Mouse (Mus musculus): ENCODE results near the gene Rnf146.
"Not testable (repeated sequence)": the region's sequence is repeated elsewhere in the genome, so short reads cannot be mapped to it uniquely, and the experiment has no call there.

The Rnf146 gene

DNA sequence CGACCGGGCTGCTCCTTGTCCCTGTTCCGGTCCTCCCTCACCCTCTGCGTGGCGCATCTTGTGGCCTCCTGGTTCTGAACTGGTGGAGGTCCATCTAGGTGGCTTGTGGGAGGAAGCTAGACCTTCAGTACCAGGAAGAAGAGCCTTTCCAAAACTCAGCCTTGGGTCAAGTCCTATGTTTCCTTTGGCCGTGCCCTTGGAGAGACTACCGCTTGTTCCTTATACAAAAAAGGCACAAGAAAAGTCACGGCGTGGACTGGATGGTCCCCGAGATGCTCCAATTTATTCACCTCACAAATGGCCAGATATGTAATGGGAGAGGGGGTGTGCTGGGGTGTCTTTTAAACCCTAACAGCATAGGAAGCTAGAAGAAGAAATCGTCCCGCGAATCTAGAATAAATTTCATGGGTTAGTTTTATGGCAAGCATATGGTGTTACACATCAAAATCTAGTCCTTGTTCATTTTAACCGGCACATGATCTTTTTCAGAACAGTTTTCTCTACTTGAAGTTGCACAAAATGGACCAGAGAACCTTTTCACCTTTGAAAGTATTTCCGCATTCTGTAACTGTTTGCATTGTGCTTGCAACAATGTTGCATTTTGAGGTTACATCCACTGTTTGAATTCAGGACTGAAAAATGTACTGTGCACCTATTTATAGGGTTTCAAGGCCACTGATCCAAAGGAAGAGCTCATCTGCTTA lies at the start of gene Rnf146:
TSS of gene Rnf146 (minus strand) at position 246 of the 704 bp plus-strand sequence.
- no peak for DNase-seq (ENCODE audit: low spot score in 2 of 2)

GRCm38 (mm10) chr10:29402656-29403268 lies 40.5 kb upstream of the Rnf146 start:
- DNase-seq (ENCODE audit: low spot score in 2 of 2), result no peak

- not testable (repeated sequence) for DNase-seq (ENCODE audit: low spot score in 2 of 2)
Measured at GRCm38 (mm10) chr10:29394890-29395289, 32.6 kb upstream of the Rnf146 start.

DNA sequence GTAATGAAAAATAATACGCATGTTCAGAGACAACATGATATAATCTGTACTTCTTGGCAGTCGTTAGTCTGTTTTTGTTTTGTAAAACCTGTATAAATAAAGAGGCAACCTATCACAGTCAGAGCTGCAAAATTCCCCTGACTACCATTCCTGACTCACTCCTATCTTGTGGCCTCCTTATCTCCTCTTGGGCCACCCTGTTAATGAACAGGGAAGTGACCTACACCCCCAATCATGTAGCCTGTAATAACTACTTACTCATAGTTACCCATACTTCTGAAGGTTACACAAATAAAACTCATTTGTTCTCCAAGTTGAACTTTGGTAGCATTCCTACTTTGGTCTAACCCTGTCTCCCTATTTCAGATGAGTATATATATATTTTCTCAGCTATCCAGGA lies 19.3 kb upstream of the Rnf146 start:
- DNase-seq (ENCODE audit: low spot score in 2 of 2), result no peak

- DNase-seq (ENCODE audit: low spot score in 2 of 2), result no peak
Measured at GRCm38 (mm10) chr10:29374065-29374464, 11.8 kb upstream of the Rnf146 start.

- peak; percentile 85 to 88 for DNase-seq (ENCODE audit: low spot score in 2 of 2)
Measured at GRCm38 (mm10) chr10:29361464-29362196, 612 bp downstream of the Rnf146 start.

GRCm38 (mm10) chr10:29361095-29361463 lies 1.2 kb downstream of the Rnf146 start:
- no peak for DNase-seq (ENCODE audit: low spot score in 2 of 2)

DNA sequence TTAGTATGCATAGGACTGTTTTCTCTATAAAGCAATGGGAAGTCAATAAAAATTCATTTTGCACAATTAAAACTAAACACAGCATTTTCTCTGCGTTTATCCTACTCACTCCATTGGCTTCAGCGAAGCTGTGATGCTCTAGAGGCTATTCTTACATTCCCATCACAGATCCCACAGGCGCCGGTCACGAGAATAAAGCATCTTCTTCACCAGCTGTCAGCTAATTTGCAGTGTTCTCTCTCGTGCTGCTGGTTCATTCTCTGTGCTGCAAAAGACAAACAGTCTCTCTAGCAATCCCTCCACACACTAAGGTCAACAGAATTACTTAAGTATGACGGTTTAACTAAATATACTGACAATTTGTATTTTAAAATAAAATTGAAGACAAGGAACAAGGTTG lies 8.1 kb downstream of the Rnf146 start:
- DNase-seq (ENCODE audit: low spot score in 2 of 2), result no peak

DNA sequence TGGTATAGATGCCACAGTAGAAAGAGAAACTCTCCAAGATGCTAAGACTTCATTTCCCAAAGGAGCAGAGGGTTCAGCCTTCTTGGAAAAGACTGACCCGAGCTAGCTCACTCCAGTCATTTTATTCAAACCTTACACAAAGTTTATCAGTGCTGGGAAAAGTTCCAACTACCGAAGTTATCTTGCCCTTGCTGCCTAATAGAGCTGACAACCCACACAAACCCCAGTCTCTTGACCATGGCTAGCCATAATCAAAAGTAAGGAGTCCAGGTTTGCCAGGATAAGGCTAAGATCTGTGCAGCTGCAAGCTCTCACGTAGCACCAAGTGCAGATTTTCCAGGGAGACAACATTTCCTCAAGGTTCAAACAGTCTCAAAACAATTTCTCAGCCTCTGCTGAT lies 9.7 kb downstream of the Rnf146 start:
- DNase-seq (ENCODE audit: low spot score in 2 of 2), result no peak

DNA sequence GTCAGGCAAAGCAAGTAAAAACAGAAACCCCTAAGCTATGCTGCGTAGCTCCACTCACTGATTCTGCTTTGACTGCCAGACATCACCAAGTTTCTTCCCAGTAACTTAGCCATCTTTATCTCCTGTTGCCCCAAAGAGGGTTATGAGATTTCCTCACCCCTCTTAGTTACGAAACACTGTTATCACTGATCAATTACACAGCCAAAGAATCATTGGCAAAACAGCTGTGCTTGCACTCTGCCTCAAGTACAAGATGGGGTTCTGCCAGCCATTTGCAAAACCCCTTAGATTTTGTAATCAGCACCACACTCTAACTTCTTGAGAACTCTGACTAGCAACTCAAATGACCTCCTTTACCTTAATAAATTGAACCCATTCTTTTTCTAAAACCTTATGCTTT lies 10.8 kb downstream of the Rnf146 start:
- DNase-seq (ENCODE audit: low spot score in 2 of 2), result no peak

DNA sequence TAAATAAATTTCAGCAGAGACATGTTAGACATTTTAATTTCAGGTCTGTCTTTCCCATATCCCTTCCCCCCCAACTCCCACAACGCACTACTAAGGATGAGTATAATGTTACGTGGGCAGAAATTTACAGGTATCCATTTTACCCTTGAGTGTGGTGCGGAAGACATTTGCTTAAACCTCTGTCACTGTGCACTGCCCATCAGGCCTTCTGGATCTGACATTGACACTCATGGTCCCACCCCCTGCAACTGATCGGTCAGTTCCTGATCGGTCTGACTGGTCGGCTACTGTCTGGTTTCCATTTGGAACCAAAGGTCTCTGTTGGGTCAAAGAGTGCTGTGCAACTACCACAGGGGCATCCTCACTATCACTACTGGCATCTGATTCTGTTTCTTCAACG lies 15.6 kb downstream of the Rnf146 start:
- no peak for DNase-seq (ENCODE audit: low spot score in 2 of 2)

DNA sequence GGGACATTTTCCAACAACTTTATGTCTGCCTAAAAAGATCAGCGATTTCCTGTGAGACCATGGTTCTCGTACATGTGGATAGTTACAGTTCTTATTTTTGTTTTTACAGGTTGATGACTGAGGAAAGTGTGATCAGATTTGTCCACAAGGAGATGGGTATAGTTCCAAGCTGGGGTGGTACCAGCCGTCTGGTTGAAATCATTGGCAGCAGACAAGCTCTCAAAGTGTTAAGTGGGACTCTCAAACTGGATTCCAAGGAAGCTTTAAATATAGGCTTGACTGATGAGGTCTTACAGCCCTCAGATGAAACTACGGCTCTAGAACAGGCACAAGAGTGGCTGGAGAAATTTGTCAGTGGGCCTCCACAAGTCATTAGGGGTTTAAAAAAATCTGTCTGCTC lies 18.0 kb downstream of the Rnf146 start:
- DNase-seq (ENCODE audit: low spot score in 2 of 2), result no peak

DNA sequence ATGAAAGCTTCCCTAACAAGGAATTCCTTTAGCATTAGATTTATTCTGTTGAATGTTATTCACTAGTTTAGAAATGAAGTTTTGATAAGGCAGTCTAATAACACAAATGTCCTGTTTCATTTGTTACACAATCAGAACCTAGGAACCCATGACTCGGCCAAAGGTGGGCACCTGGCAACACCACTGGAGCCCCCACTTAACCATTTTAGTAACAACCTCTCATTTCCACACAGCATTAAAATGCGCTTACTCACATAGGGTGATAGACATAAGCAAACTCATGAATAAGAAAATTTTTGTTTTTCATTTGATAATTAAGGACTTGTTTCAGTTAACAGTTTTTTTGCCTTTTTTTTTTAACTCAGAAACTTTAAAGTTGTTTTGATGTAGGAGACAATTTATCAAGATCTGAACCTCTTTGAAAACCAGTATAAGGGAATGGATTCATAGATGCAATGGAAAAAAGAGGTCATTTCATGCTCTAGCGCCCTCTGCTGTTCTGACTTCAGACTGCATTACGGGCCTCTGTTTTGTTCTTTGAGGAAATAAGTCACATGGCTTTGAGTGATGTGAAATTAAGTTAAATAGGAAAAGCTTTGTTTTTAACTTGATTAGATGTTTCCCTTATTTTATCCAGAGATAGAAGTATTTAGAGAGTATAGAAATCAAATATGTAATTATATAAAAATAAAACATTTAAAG lies 23.7 kb downstream of the Rnf146 start:
- DNase-seq (ENCODE audit: low spot score in 2 of 2), result no peak

DNA sequence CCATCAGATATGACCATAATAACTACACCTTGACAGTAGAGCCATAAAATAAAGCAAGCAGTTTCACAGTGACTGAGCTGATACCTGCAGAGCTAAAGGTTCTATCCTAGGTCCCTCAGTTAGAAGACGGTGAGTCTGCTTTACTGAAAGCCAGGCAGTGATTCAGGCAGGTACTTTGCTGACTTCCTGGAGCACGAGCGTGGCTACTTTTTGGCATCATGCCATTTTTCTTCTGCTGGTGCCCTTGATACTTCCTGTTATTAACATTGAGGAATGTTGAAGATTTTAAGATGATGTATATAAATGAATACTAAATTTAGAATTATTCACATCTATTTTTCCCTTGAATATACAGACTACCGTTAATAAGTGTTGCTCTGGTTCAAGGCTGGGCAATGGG lies 28.4 kb downstream of the Rnf146 start:
- DNase-seq (ENCODE audit: low spot score in 2 of 2), result no peak

- no peak for DNase-seq (ENCODE audit: low spot score in 2 of 2)
Measured at GRCm38 (mm10) chr10:29324817-29325216, 37.4 kb downstream of the Rnf146 start.

DNA sequence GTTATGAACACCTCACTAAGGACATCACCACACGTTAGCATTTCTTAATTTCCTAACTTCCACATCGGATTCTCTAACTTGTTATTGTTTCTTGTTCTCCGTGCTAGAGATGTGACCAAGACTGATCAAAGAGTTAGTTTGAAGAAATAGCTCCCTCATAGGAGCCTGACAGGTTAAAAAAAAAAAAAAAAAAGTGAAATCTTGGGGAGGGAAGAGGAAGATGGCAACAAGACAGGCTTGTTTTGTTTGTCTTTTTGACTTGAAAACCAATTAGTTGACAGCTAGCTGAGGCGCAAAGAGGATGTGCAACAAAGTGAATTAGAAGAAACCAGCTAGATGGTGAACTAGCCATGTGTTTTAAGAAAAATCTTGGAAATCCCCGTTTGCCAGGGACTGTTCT lies 48.3 kb downstream of the Rnf146 start:
- DNase-seq (ENCODE audit: low spot score in 2 of 2), result no peak

GRCm38 (mm10) chr10:29313064-29313638 lies 49.1 kb downstream of the Rnf146 start, which contains the start of gene Echdc1:
Gene Echdc1, plus strand, starts transcription at chr10:29313166.
- DNase-seq (ENCODE audit: low spot score in 2 of 2), result peak; percentile 79 to 81

DNA sequence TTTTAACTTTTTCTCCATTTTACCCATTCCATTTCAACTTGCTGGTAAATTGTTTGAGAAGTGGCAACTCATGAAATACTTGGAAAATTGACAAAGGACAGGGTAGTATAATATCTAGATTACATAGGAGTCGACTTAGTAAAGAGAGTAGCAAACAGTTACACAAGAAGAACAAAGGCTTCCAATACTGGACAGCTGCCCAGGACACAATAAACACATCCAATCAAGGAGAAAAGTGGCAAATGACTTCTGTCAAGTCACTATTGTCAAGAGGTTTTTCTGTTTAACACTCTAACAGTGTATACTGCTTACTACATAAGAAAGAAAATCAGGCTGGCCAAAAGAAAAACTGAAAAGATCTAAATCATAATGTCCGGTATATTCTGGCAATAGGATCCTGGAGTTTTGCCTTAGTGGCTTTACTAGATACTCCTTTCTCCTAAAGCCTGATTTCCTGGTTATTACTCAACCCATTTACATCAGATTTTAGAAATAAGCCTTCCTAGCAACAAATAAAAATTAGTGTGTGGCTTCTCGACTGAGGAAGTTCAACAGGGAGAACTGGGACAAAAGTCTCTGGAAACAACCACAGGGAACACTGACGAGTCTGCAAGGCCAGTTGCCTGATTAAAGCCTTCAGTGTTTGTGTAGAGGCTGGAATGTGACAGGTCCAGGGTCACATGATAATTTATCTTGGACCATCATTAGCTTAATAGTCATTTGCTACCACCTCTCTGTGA lies 50.6 kb downstream of the Rnf146 start:
- DNase-seq (ENCODE audit: low spot score in 2 of 2), result no peak

DNA sequence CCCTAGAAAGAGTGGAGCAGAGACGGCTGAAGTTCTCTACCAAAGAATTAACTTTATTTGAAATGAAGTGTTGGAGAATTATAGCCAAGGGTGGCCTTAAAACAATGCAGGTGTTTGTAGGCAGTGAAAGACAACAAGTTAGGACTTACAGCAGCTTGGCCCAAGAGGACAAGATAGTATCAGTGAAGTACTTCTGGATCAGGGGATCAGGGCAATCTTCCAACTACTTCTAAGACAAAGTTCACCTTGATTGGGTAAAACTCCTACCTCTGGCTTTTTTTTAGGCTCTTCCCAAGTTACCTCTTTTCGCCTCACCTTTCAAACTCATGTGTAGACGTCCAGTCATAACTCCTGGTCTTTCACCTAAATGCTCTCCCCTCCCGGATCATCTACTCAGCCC lies 60.0 kb downstream of the Rnf146 start:
- DNase-seq (ENCODE audit: low spot score in 2 of 2), result no peak

Data from urinary bladder, postnatal 4 days (tissue).